Mouse (Mus musculus) midbrain, embryonic 14.5 days (tissue): ENCODE measurements at regions not wholly inside any gene's neighbourhood (a gene's known extent, or its start where the extent isn't known, plus 50 kb on each side); places are given as distances from the start of the nearest gene placed in this dataset.

Experiments
- ATAC-seq: fragments of 200-750 bp; cut with Nextera tagmentation; 2 replicates; pipeline ENCODE4 v1.8.0; 2017; ENCODE audit warnings: moderate number of reproducible peaks, moderate library complexity; ENCODE audit not compliant: low FRiP score, low TSS enrichment
- DNase-seq: peaks from one replicate; pipeline ENCODE4 v3.0.0-alpha.2; 2015
- H3K27ac ChIP-seq: fragments of 300-500 bp; sonication (generic); replicated peaks from 2 replicates; pipeline ENCODE4 v1.5.1; 2014; ENCODE audit warnings: mild to moderate bottlenecking, low read depth, low read length, moderate library complexity
- H3K27me3 ChIP-seq: fragments of 300-500 bp; sonication (generic); 2 replicates; pipeline ENCODE4 v1.6.1; 2014; ENCODE audit warnings: low read length, control low read depth, mixed read lengths; ENCODE audit not compliant: control insufficient read depth, insufficient read depth
- H3K36me3 ChIP-seq: fragments of 300-500 bp; sonication (generic); 2 replicates; pipeline ENCODE4 v1.6.1; 2014; ENCODE audit warnings: low read length, control low read depth; ENCODE audit not compliant: control insufficient read depth, insufficient read depth
- H3K4me1 ChIP-seq: fragments of 300-500 bp; sonication (generic); 2 replicates; pipeline ENCODE4 v1.6.1; 2014; ENCODE audit warnings: mild to moderate bottlenecking, antibody characterized with exemption, low read length, control low read depth; ENCODE audit not compliant: control insufficient read depth, insufficient read depth
- H3K4me2 ChIP-seq: fragments of 300-500 bp; sonication (generic); 2 replicates; pipeline ENCODE4 v1.6.1; 2014; ENCODE audit warnings: mild to moderate bottlenecking, low read length, moderate library complexity
- H3K4me3 ChIP-seq: fragments of 300-500 bp; sonication (generic); replicated peaks from 2 replicates; pipeline ENCODE4 v1.5.1; 2014; ENCODE audit warnings: low read depth, low read length
- H3K9ac ChIP-seq: fragments of 300-500 bp; sonication (generic); replicated peaks from 2 replicates; pipeline ENCODE4 v1.6.1; 2014; ENCODE audit warnings: mild to moderate bottlenecking, low read length, moderate library complexity
- H3K9me3 ChIP-seq: fragments of 300-500 bp; sonication (generic); 2 replicates; pipeline ENCODE4 v1.6.1; 2016; ENCODE audit warnings: low read length, control low read depth, mixed read lengths; ENCODE audit not compliant: control insufficient read depth
- WGBS: fragments of 180-500 bp; shearing (Covaris S2); extraction: QIAGEN DNeasy Blood & Tissue Kit; methylation state at CpG from one replicate; pipeline ENCODE4 v1.1.7; 2014; 5-methylcytosine and 5-hydroxymethylcytosine counted together

DNA sequence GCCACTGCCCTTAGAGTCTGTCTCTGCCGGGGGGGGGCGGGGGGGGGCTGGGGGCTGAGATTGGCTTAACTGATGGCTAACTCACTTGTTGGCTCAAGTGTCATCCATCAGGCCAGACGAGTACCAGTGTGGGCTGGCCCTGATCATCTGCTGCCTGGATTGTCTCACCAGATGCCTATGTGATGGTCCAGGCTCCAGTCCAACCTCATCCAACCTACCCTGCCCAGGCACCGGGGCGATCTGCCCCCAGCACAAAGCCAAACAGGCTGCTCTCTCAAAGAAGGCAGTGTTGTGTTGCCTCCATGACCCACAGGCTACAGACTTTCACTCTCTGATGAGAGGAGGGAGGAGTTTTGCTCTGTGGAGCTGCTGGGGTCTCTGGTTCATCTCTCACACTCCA is 215.7 kb upstream of the Sdk2 start:
- DNase-seq = no peak
- ATAC-seq = no peak
- Histone ChIP-seq H3K27me3 (no peaks in the 10 kb centered on the region), H3K4me3 (no peak overlapping the region), H3K4me2 (no peak overlapping the region), H3K9me3 (no peaks in the 10 kb centered on the region), H3K36me3 (no peaks in the 10 kb centered on the region), H3K4me1 (peaks cover 18% of the 10 kb centered on the region), H3K27ac (no peak overlapping the region), H3K9ac (no peak overlapping the region)
- 86% methylated on average over 5 of the region's 5 CpGs for WGBS

DNA sequence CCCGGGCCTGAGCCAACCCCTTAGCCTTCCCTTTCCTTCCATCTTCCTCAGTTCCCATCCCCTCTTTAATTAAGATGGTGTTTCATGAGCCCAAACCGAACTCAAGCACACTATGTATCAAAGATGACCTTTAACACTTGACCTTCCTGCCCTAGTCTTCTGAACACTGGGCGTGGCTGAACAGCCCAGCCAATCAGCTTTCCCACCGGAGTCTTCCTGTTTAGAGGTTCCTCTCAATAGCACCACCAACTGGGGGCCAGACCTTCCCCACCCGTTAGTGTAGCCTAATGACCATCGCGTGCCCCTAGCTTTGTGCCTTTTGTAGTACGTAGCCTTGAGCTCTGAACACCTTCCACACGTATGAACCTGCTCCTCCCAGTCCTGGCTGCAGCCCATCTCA is 215.0 kb upstream of the Sdk2 start:
- no peak overlapping the region for H3K27ac ChIP-seq
- WGBS = 82% methylated on average over 9 of the region's 9 CpGs
- H3K27me3 ChIP-seq = no peaks in the 10 kb centered on the region
- ATAC-seq (no peak), DNase-seq (no peak)
- H3K4me3 ChIP-seq = no peak overlapping the region
- no peak overlapping the region for H3K9ac ChIP-seq
- H3K36me3 ChIP-seq = no peaks in the 10 kb centered on the region
- H3K4me1 ChIP-seq = peaks cover 23% of the 10 kb centered on the region
- H3K4me2 ChIP-seq = no peak overlapping the region
- H3K9me3 ChIP-seq = no peaks in the 10 kb centered on the region

DNA sequence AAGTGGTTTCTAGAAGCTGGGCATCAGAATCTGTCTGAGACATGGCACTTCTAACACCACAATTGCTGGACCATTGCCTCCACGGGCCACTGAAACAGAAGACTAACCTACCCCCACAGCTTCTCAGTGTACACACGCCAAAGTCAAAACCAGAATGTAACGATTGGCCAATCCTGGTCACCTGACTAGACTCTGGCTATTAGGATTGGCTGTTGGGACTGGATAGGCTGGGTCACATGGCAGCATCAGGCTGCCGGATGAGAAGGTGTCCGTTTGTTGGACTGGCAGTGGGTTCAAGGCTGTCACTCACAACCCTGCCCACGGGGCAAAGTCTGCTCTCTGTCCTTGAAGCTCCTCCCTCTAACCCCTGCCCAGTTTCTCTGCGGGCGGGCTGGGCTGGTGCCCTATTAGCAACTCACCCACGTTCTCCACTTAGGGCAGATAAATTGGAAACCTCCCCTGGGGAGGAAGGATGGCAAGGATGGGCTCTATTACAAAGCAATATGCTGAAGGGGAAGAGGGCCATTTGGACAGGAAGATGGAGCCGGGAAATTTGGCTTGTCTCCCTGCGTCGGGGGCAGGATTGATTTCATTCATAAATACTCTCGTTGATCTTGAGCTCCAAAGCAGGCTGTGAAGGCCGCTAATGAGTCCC is 214.3 kb upstream of the Sdk2 start:
- no peaks in the 10 kb centered on the region for H3K9me3 ChIP-seq
- no peak for DNase-seq
- H3K4me1 ChIP-seq = peaks cover 23% of the 10 kb centered on the region
- no peaks in the 10 kb centered on the region for H3K36me3 ChIP-seq
- H3K27ac ChIP-seq = no peak overlapping the region
- H3K4me2 ChIP-seq = no peak overlapping the region
- H3K9ac ChIP-seq = no peak overlapping the region
- 87% methylated on average over 14 of the region's 14 CpGs for WGBS
- no peak overlapping the region for H3K4me3 ChIP-seq
- no peak for ATAC-seq
- H3K27me3 ChIP-seq = no peaks in the 10 kb centered on the region

DNA sequence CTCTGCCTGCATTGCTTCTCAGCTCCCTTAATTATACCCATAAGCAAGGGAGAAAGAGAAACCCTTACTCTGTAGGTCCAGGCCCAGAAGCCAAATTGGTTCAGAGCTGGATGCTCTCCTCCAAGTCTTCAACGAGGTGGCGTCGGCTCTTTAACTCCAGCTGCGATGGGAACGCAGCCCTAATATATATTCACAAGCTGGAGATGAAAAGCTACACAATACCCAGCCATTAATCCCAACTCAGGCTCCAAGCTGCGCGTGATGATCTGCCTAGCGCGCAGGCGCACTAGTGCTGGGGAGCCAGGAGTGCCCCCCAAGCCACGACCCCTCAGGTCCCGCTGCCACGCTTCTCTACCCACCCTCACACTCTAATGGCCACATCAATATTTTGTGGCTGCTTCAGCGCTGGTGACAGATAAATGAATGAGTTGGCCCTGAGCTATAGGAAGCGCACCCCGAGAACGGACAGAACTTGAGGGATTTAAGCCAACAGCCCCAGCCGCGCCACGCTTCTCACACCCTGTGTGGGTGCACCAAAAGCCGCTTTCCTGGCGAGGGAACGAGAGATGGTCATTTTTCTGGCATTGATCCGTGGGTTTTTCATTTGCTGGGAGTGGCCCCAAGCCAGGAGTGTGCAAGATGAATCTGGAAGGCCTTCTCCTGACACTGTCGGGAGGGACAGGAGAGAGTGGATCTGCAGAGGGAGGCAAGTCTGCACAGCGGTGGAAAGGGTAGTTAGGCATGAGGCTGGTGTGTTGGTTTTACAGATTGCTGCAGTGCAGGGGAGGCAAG is 210.9 kb upstream of the Sdk2 start:
- Histone ChIP-seq H3K4me1 (peaks cover 9% of the 10 kb centered on the region; the same call in 1 of the 2 replicates), H3K36me3 (no peaks in the 10 kb centered on the region), H3K9ac (no peak overlapping the region), H3K27me3 (no peaks in the 10 kb centered on the region), H3K4me3 (no peak overlapping the region), H3K27ac (no peak overlapping the region), H3K9me3 (no peaks in the 10 kb centered on the region), H3K4me2 (no peak overlapping the region)
- WGBS = 63% methylated on average over 26 of the region's 26 CpGs
- ATAC-seq = no peak
- DNase-seq = peak; percentile 62

DNA sequence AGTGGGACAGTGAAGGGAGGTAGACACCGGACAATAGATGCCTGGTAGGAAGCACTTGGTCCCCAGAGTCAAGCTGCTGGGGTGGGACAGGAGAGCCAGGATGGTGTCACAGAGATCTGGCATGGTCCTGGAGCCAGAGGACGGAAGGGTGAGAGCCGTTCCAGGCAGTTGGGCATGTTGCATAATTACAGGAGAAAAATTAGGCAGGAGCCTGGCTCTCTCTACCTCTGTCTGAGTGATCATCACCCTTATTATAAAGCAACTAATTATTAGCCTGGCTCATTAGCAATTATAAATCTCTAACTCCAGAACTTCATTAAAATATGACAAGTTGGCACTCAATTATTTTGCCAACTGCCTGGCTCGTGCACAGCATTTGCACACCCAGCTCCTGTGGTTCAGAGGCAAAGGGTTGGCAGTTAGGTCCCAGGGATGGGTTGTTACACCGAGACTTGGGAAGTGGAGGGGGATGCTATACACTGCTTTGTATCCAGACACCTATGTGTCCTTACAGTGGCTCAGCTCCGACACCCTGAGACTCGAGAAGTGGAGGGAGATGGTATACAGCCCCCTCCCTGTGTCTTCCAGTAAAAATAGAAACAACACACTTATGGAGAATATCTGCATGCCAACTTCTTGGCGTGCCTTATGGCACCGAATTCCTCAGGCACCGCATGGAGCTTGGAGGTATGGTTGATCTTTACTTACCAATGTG is 203.7 kb upstream of the Sdk2 start:
- no peak for ATAC-seq
- no peak for DNase-seq
- Histone ChIP-seq H3K27ac (no peak overlapping the region), H3K4me2 (no peak overlapping the region), H3K9me3 (no peaks in the 10 kb centered on the region), H3K27me3 (no peaks in the 10 kb centered on the region), H3K36me3 (no peaks in the 10 kb centered on the region), H3K4me3 (no peak overlapping the region), H3K4me1 (no peaks in the 10 kb centered on the region), H3K9ac (no peak overlapping the region)
- 81% methylated on average over 10 of the region's 10 CpGs for WGBS

DNA sequence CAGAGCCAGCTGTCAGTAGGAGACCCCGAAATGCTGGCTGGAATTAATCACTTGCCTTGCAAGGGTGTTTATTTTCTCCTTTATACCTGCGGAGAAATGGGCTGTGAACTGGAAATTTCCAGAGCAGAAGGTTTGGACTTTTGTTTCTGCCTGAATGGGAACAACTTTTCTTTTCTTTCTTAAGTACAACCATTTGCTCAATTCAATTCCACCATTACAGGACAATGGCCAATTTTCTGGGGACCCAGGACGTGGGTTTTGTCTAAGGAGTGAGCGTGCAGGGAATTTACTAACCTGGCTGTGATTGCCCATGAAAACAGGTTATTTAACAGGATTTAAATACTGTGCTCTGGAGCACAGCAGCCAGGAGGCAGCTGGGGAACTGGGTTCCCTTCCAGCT is 195.1 kb upstream of the Sdk2 start:
- 60% methylated on average over 4 of the region's 4 CpGs for WGBS
- no peaks in the 10 kb centered on the region for H3K9me3 ChIP-seq
- no peak overlapping the region for H3K9ac ChIP-seq
- no peak overlapping the region for H3K4me3 ChIP-seq
- ATAC-seq (no peak), DNase-seq (no peak)
- H3K4me1 ChIP-seq = no peaks in the 10 kb centered on the region
- no peaks in the 10 kb centered on the region for H3K36me3 ChIP-seq
- H3K4me2 ChIP-seq = no peak overlapping the region
- no peak overlapping the region for H3K27ac ChIP-seq
- no peaks in the 10 kb centered on the region for H3K27me3 ChIP-seq

DNA sequence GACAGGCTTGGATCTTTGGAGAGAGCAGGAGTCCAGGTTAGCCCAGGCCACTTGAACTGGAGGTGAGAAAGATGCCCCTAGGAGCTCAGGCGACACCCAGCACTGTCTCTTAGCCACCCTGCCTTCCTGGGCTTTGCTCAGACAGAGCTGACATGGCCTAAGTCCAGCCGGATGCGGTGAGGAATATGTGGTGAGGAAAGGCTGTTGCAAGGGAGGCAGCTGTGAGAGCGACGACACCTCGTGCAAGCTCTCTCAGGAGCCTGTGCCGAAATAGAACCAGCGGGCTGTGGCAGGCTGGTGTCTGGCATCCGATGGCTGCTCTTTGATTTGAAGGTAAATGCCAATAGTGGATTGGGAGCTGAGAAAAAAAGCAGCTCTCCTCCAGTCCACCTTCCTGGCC is 191.4 kb upstream of the Sdk2 start:
- no peaks in the 10 kb centered on the region for H3K9me3 ChIP-seq
- no peaks in the 10 kb centered on the region for H3K4me1 ChIP-seq
- WGBS = 85% methylated on average over 9 of the region's 9 CpGs
- no peaks in the 10 kb centered on the region for H3K36me3 ChIP-seq
- peaks cover 3% of the 10 kb centered on the region; the same call in 1 of the 2 replicates for H3K27me3 ChIP-seq
- DNase-seq = no peak
- no peak overlapping the region for H3K4me3 ChIP-seq
- no peak overlapping the region for H3K4me2 ChIP-seq
- no peak for ATAC-seq
- no peak overlapping the region for H3K9ac ChIP-seq
- H3K27ac ChIP-seq = no peak overlapping the region

DNA sequence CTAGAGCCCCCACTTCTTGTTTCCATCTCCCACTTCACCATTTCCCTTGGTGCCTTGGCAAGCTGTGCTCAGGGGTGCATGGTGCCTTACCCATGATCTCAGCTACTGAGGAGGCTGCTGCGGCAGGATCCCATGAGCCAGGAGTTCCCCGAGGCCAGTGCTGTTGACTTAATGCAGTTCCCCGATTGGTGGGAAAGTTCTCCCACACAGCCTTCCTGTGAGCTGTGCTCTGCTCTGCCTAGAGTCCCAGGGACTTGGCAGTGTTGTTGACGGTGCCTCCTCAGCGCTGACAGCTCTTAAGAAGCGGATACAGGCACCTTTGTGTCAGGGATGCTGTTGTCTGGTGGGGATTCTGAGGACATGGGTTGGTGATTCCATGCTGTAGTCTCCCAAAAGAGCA is 190.9 kb upstream of the Sdk2 start:
- no peak overlapping the region for H3K27ac ChIP-seq
- H3K36me3 ChIP-seq = no peaks in the 10 kb centered on the region
- H3K9me3 ChIP-seq = no peaks in the 10 kb centered on the region
- H3K27me3 ChIP-seq = peaks cover 3% of the 10 kb centered on the region; the same call in 1 of the 2 replicates
- ATAC-seq = no peak
- WGBS = 71% methylated on average over 6 of the region's 6 CpGs
- H3K4me1 ChIP-seq = no peaks in the 10 kb centered on the region
- no peak overlapping the region for H3K4me3 ChIP-seq
- H3K4me2 ChIP-seq = no peak overlapping the region
- DNase-seq = no peak
- no peak overlapping the region for H3K9ac ChIP-seq
